Mouse (Mus musculus): ENCODE measurements around the gene Fus.

The Fus gene

GRCm38 (mm10) chr7:127944614-127945013, 22.6 kb upstream of the Fus start:
- no peak for DNase-seq (ENCODE audit: low spot score in 2 of 2)

GRCm38 (mm10) chr7:127946470-127947023, 20.7 kb upstream of the Fus start, which contains the start of gene Prss36:
Gene Prss36 (minus strand): TSS chr7:127946725.
- DNase-seq (ENCODE audit: low spot score in 2 of 2) = no peak

- no peak for DNase-seq (ENCODE audit: low spot score in 2 of 2)
These were observed 14.2 kb upstream of the Fus start for GRCm38 (mm10) chr7:127952864-127953581.

- DNase-seq (ENCODE audit: low spot score in 2 of 2) = no peak
These were observed 7.9 kb upstream of the Fus start for GRCm38 (mm10) chr7:127959364-127959763.

GRCm38 (mm10) chr7:127966371-127966918, 812 bp upstream of the Fus start:
- no peak for DNase-seq (ENCODE audit: low spot score in 2 of 2)

GRCm38 (mm10) chr7:127967922-127968828, 918 bp downstream of the Fus start:
- peak; percentile 64 to 73 for DNase-seq (ENCODE audit: low spot score in 2 of 2)

GRCm38 (mm10) chr7:127974413-127974930, 7.2 kb downstream of the Fus start:
- no peak for DNase-seq (ENCODE audit: low spot score in 2 of 2)

- no peak for DNase-seq (ENCODE audit: low spot score in 2 of 2)
These were observed 11.6 kb downstream of the Fus start for GRCm38 (mm10) chr7:127978856-127979255.

GRCm38 (mm10) chr7:127980606-127981005, 13.3 kb downstream of the Fus start:
- DNase-seq (ENCODE audit: low spot score in 2 of 2) = no peak

- no peak for DNase-seq (ENCODE audit: low spot score in 2 of 2)
These were observed 21.6 kb downstream of the Fus start for GRCm38 (mm10) chr7:127988904-127989303.

GRCm38 (mm10) chr7:127991643-127992487, 24.6 kb downstream of the Fus start:
- peak in 1 of 2 experiments; percentile 73 for DNase-seq (ENCODE audit: low spot score in 2 of 2)

GRCm38 (mm10) chr7:127992488-127993340, 25.5 kb downstream of the Fus start:
- DNase-seq (ENCODE audit: low spot score in 2 of 2) = no peak

- DNase-seq (ENCODE audit: low spot score in 2 of 2) = peak in 1 of 2 experiments; percentile 20
These were observed 26.2 kb downstream of the Fus start, which contains the start of gene Pycard for GRCm38 (mm10) chr7:127993341-127993977. Gene Pycard (minus strand): TSS chr7:127993867.

GRCm38 (mm10) chr7:127999436-127999835, 32.2 kb downstream of the Fus start:
- DNase-seq (ENCODE audit: low spot score in 2 of 2) = no peak

GRCm38 (mm10) chr7:128000068-128000950, 33.1 kb downstream of the Fus start:
- no peak for DNase-seq (ENCODE audit: low spot score in 2 of 2)

- no peak for DNase-seq (ENCODE audit: low spot score in 2 of 2)
These were observed 35.8 kb downstream of the Fus start for GRCm38 (mm10) chr7:128003098-128003497.

GRCm38 (mm10) chr7:128003688-128004087, 36.4 kb downstream of the Fus start, which contains the start of gene Trim72:
Gene Trim72 (plus strand): TSS chr7:128003949.
- DNase-seq (ENCODE audit: low spot score in 2 of 2) = peak in 1 of 2 experiments; percentile 48

- DNase-seq (ENCODE audit: low spot score in 2 of 2) = no peak
These were observed 36.9 kb downstream of the Fus start for GRCm38 (mm10) chr7:128004150-128004486.

Measured in left cerebral cortex, adult 9 months (tissue).